Mouse (Mus musculus): ENCODE measurements around the gene Lix1. TPM values are rescaled to one million over a fixed set of nuclear protein-coding genes. Genes with fewer than 3 reads are reported as not detected.

The Lix1 gene
- polyA plus RNA-seq, 1 experiment, result 0.12 TPM

DNA sequence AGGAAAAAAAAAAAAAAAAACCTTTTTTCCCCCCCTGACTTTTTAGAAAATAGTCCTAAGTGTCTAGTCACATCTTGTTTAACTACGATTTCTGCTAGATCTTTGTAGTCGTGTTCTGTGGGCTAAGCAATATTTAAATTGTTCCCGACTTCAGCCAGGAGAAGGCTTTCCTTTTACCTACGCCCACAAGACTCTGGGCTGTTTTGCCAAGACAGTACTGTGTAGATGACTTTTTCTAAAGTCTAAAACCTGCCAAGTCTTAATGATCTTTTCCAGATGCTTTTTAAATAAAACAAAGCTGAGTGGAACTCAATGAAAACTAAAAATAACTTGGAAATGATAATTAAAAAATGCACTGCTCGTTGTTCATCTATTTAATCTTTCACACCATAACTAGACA lies 566 bp downstream of the Lix1 start:
- 75% methylated on average over 5 of the region's 5 CpGs for WGBS
- no peak for DNase-seq (ENCODE audit: low read depth in 1 of 2, low spot score in 2 of 2)
- TF ChIP-seq CTCF (IDR thresholded peaks at IDR 0.05; ENCODE audit: extremely low read depth, insufficient read depth, insufficient read length, insufficient replicate concordance) (no peak), POLR2A (IDR thresholded peaks at IDR 0.05; ENCODE audit: low read depth, low read length) (no peak)
- Histone ChIP-seq H3K27ac (ENCODE audit: insufficient read depth, low read length) (no peak overlapping the region), H3K27me3 (ENCODE audit: control insufficient read depth, insufficient read depth, low read length) (no peaks in the 10 kb centered on the region), H3K4me1 (ENCODE audit: control insufficient read depth, insufficient read depth, insufficient read length) (no peaks in the 10 kb centered on the region; the same call in 1 of the 2 replicates), H3K36me3 (ENCODE audit: control insufficient read depth, insufficient read depth, low read length) (no peaks in the 10 kb centered on the region), H3K4me3 (ENCODE audit: extremely low read depth, insufficient read depth, insufficient read length) (no peak overlapping the region)

DNA sequence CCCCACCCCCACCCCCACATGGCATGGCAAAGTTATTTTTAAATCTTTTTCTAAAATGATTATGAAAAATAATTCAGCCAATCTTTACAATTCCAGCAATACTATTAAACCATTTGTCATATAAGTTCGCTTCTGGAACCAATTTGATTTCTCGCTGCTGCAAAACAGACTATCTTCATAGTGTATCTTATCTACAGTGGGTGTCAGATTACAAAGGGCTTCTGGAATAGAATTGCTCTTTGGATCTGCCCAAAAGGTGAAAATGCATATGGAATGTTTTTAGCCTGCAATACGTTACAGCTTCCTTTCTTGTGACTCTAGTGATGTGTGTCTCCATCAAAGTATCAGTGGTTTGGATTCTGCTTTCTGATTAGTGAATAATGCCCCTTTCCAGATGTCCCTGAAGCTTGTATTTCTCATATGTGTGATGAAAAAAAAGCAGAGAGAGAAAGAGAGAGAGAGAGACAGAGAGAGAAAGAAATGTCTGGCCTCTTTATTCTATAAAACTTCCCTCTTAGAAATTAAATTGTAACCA lies 1.2 kb downstream of the Lix1 start:
- TF ChIP-seq POLR2A (IDR thresholded peaks at IDR 0.05; ENCODE audit: low read depth, low read length), result no peak
- no peak for TF ChIP-seq CTCF (IDR thresholded peaks at IDR 0.05; ENCODE audit: extremely low read depth, insufficient read depth, insufficient read length, insufficient replicate concordance)
- DNase-seq (ENCODE audit: low read depth in 1 of 2, low spot score in 2 of 2), result no peak
- Histone ChIP-seq H3K4me1 (ENCODE audit: control insufficient read depth, insufficient read depth, insufficient read length) (no peaks in the 10 kb centered on the region; the same call in 1 of the 2 replicates), H3K4me3 (ENCODE audit: extremely low read depth, insufficient read depth, insufficient read length) (no peak overlapping the region), H3K36me3 (ENCODE audit: control insufficient read depth, insufficient read depth, low read length) (no peaks in the 10 kb centered on the region), H3K27me3 (ENCODE audit: control insufficient read depth, insufficient read depth, low read length) (no peaks in the 10 kb centered on the region), H3K27ac (ENCODE audit: insufficient read depth, low read length) (no peak overlapping the region)
- WGBS, result 89% methylated on average over 3 of the region's 3 CpGs

DNA sequence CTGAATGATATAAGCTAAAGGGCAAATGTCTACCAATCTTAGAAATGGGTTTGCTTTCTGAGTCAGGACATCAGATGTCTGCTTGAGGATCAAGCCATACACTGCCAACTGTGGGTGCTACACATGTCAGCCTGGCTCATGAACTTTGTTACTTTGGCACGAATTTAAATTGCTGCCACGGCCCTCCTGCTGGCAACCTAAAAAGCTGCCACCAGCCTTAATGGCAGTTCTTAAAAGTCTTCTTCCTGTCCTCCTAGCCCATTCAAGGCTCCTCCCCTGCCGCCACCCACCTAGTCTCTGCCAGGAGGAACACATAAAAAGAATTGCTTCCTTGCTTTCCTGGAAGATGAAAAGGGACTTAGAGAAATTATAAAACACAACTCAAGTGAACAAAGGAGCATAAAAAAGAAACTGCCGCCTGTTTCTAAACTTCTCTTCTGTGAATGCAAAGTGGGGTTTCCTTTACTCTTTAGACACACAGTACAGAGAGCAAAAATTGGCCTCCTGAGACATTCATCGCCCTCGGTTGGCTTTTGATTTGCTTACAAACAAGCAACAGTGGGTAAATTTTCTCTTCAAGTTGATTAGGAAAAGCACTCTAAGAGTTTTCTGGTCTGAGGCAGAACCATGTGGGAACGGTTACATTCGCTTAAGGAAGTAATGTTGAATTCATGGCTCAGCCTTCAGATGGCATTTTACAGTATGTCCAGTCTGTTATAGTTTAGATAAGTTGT lies 2.5 kb downstream of the Lix1 start:
- TF ChIP-seq CTCF (IDR thresholded peaks at IDR 0.05; ENCODE audit: extremely low read depth, insufficient read depth, insufficient read length, insufficient replicate concordance) (no peak), POLR2A (IDR thresholded peaks at IDR 0.05; ENCODE audit: low read depth, low read length) (no peak)
- H3K4me1 ChIP-seq (ENCODE audit: control insufficient read depth, insufficient read depth, insufficient read length), result no peaks in the 10 kb centered on the region; the same call in 1 of the 2 replicates
- H3K27ac ChIP-seq (ENCODE audit: insufficient read depth, low read length), result no peak overlapping the region
- H3K36me3 ChIP-seq (ENCODE audit: control insufficient read depth, insufficient read depth, low read length), result no peaks in the 10 kb centered on the region
- H3K4me3 ChIP-seq (ENCODE audit: extremely low read depth, insufficient read depth, insufficient read length), result no peak overlapping the region
- WGBS, result 44% methylated on average over 8 of the region's 8 CpGs
- no peak for DNase-seq (ENCODE audit: low read depth in 1 of 2, low spot score in 2 of 2)
- H3K27me3 ChIP-seq (ENCODE audit: control insufficient read depth, insufficient read depth, low read length), result no peaks in the 10 kb centered on the region

DNA sequence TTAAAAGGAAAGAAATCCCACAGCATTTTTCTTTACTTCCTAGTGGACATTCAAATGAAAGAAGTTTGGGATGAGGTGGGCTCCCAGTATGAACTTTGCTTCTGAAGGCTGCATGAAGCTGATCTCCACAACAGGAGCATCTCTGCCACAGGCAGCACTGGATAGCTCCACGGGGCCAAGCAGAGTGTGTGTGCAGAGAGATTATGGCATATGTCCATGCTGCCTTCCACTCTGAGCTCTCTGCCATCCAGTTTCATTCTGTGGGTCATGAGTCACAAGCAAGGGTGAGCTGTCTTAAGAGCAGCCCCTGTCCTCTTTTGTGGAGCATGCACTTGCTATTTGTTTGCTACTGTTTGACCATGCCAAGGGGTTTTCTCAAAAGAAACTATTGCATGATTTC lies 3.1 kb downstream of the Lix1 start:
- Histone ChIP-seq H3K4me1 (ENCODE audit: control insufficient read depth, insufficient read depth, insufficient read length) (no peaks in the 10 kb centered on the region; the same call in 1 of the 2 replicates), H3K4me3 (ENCODE audit: extremely low read depth, insufficient read depth, insufficient read length) (no peak overlapping the region), H3K36me3 (ENCODE audit: control insufficient read depth, insufficient read depth, low read length) (no peaks in the 10 kb centered on the region), H3K27me3 (ENCODE audit: control insufficient read depth, insufficient read depth, low read length) (no peaks in the 10 kb centered on the region), H3K27ac (ENCODE audit: insufficient read depth, low read length) (no peak overlapping the region)
- DNase-seq (ENCODE audit: low read depth in 1 of 2, low spot score in 2 of 2), result no peak
- WGBS, result 53% methylated on average over 1 of the region's 1 CpGs
- TF ChIP-seq POLR2A (IDR thresholded peaks at IDR 0.05; ENCODE audit: low read depth, low read length) (no peak), CTCF (IDR thresholded peaks at IDR 0.05; ENCODE audit: extremely low read depth, insufficient read depth, insufficient read length, insufficient replicate concordance) (no peak)

DNA sequence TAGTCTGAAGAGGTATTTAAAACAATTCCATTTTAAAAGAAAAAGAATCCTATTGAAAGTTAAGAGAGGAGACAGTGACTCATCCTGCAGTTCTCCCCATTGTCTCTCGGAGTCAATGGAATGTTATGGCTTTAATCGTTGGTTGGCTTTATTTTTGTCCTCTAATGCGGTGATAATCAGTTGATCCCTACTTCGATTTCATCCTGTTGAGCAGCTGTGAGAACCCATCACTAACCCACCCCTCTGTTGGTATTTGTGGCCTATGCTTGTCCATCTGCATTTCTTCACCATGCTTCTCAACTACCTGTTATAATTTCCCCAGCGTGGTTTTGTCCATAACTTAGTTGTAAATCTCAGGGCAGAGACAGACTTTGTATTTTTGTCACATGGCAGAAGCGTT lies 5.7 kb downstream of the Lix1 start:
- H3K36me3 ChIP-seq (ENCODE audit: control insufficient read depth, insufficient read depth, low read length), result no peaks in the 10 kb centered on the region
- no peak for DNase-seq (ENCODE audit: low read depth in 1 of 2, low spot score in 2 of 2)
- no peak overlapping the region for H3K27ac ChIP-seq (ENCODE audit: insufficient read depth, low read length)
- no peaks in the 10 kb centered on the region; the same call in 1 of the 2 replicates for H3K4me1 ChIP-seq (ENCODE audit: control insufficient read depth, insufficient read depth, insufficient read length)
- WGBS, result 88% methylated on average over 6 of the region's 6 CpGs
- no peaks in the 10 kb centered on the region for H3K27me3 ChIP-seq (ENCODE audit: control insufficient read depth, insufficient read depth, low read length)
- H3K4me3 ChIP-seq (ENCODE audit: extremely low read depth, insufficient read depth, insufficient read length), result no peak overlapping the region
- TF ChIP-seq CTCF (IDR thresholded peaks at IDR 0.05; ENCODE audit: extremely low read depth, insufficient read depth, insufficient read length, insufficient replicate concordance) (no peak), POLR2A (IDR thresholded peaks at IDR 0.05; ENCODE audit: low read depth, low read length) (no peak)

DNA sequence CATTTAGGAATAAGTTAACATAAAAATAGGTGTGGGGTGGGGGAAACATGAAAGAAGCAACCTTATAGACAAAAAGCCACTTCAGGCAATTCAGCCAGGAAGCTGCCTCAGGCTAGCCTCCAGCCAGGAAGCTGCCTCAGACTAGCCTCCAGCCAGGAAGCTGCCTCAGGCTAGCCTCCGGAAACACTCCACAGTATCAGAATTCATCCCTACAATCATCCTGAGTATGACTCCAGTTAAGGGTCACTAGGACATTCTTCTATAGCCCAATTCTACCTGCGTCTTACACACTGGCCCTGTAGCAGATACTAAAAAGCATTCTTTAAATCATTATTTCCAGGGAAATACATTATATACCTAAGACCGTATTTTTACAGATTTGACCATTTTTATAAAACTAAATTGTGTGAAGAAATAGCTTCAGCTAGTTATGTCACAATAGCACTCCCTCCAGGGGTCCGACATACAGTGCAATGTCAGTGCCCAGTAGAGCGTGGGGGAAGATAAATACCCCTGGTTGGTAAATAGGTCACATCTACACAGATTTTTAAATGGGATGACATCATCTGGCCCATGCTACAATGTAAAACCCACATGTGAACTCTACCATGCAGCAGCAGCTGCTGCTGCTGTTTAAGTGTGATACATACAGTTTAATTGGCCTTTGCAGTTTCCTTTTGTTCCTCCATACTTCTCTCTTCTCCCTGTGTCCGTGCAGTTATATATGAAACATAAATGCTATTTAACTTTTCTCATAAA lies 6.4 kb downstream of the Lix1 start:
- Histone ChIP-seq H3K4me3 (ENCODE audit: extremely low read depth, insufficient read depth, insufficient read length) (no peak overlapping the region), H3K27me3 (ENCODE audit: control insufficient read depth, insufficient read depth, low read length) (no peaks in the 10 kb centered on the region), H3K36me3 (ENCODE audit: control insufficient read depth, insufficient read depth, low read length) (no peaks in the 10 kb centered on the region), H3K27ac (ENCODE audit: insufficient read depth, low read length) (no peak overlapping the region), H3K4me1 (ENCODE audit: control insufficient read depth, insufficient read depth, insufficient read length) (no peaks in the 10 kb centered on the region; the same call in 1 of the 2 replicates)
- no peak for DNase-seq (ENCODE audit: low read depth in 1 of 2, low spot score in 2 of 2)
- TF ChIP-seq CTCF (IDR thresholded peaks at IDR 0.05; ENCODE audit: extremely low read depth, insufficient read depth, insufficient read length, insufficient replicate concordance) (no peak), POLR2A (IDR thresholded peaks at IDR 0.05; ENCODE audit: low read depth, low read length) (no peak)
- WGBS, result 87% methylated on average over 6 of the region's 6 CpGs
